Mouse (Mus musculus) liver, embryonic 14.5 days (tissue): ENCODE measurements around the gene Med12l.

Experiments
- CTCF ChIP-seq: IDR thresholded peaks from 2 replicates; pipeline ENCODE4 v1.5.1; 2016; ENCODE audit warnings: antibody characterized with exemption, low read depth, control low read depth
- EP300 ChIP-seq: IDR thresholded peaks from 2 replicates; pipeline ENCODE4 v1.6.1; 2016; ENCODE audit warnings: antibody characterized with exemption, low read depth

DNA sequence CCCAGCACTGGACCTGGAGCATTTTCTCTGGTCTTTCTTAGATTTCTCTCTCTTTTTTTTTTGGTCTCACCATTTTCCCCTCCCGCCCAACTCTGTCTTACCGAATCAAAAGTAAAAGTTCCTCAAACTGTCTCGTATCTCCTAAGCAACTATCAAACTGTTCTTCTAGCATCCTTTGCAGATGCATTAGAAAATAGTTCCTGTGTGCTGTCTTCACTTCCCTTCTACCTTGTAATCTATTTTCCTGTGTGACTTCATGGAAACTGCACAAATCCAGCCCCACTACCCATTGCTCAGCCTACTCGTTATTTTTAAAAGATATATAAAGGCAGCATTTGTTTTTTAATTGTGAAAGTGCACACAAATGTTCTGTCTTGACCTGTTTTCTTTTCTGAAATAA, 126.3 kb downstream of the Med12l start:
- no peak for TF ChIP-seq CTCF
- TF ChIP-seq EP300: no peak
